Mouse (Mus musculus) limb, embryonic 12.5 days (tissue): ENCODE results near the gene Zpld1. TPM values are rescaled to one million over a fixed set of nuclear protein-coding genes. Genes with fewer than 3 reads are reported as not detected.
A peak's percentile ranks its signal among the peaks of the same experiment; 100 is the strongest.

Source experiments
- ATAC-seq: fragments of 200-750 bp; cut with Nextera tagmentation; 2 replicates; pipeline ENCODE4 v1.8.0; 2017; ENCODE audit warnings: low read depth, moderate TSS enrichment; ENCODE audit not compliant: insufficient number of reproducible peaks, insufficient read depth, low FRiP score, low TSS enrichment
- H3K27ac ChIP-seq: fragments of 300-500 bp; sonication (generic); 2 replicates; pipeline ENCODE4 v1.5.1; 2016; ENCODE audit warnings: mild to moderate bottlenecking, moderate library complexity
- H3K27me3 ChIP-seq: fragments of 300-500 bp; sonication (generic); 2 replicates; pipeline ENCODE4 v1.6.1; 2016; ENCODE audit warnings: mild to moderate bottlenecking, moderate library complexity
- H3K36me3 ChIP-seq: fragments of 300-500 bp; sonication (generic); 2 replicates; pipeline ENCODE4 v1.6.1; 2016; ENCODE audit warnings: mild to moderate bottlenecking, moderate library complexity
- H3K4me1 ChIP-seq: fragments of 300-500 bp; sonication (generic); replicated peaks from 2 replicates; pipeline ENCODE4 v1.6.1; 2016
- H3K4me2 ChIP-seq: fragments of 300-500 bp; sonication (generic); 2 replicates; pipeline ENCODE4 v1.6.1; 2016; ENCODE audit warnings: mild to moderate bottlenecking, moderate library complexity
- H3K4me3 ChIP-seq: fragments of 300-500 bp; sonication (generic); replicated peaks from 2 replicates; pipeline ENCODE4 v1.5.1; 2016; ENCODE audit warnings: mild to moderate bottlenecking
- H3K9ac ChIP-seq: fragments of 300-500 bp; sonication (generic); replicated peaks from 2 replicates; pipeline ENCODE4 v1.6.1; 2016; ENCODE audit warnings: mild to moderate bottlenecking, moderate library complexity
- H3K9me3 ChIP-seq: fragments of 300-500 bp; sonication (generic); 2 replicates; pipeline ENCODE4 v1.6.1; 2016; ENCODE audit warnings: mild to moderate bottlenecking, moderate library complexity
- WGBS: fragments of 180-500 bp; shearing (Covaris S2); methylation state at CpG from one replicate; pipeline ENCODE4 v1.1.7; 2016; 5-methylcytosine and 5-hydroxymethylcytosine counted together
- polyA plus RNA-seq: library from polyadenylated mRNA; unstranded; fragments of >200 nt; fragmentation: Nextera tagmentation; extraction: Ambion mirVana; gene quantifications from 2 replicates; pipeline ENCODE4 v1.2.1, GENCODE M21; 2016

Zpld1 gene
- polyA plus RNA-seq: 1.6 and 1.7 TPM in 2 replicates

GRCm38 (mm10) chr16:55297886-55298285, at the start of gene Zpld1:
Gene Zpld1 (minus strand): TSS chr16:55297986.
- no peak within 1 kb of the TSS for H3K27ac ChIP-seq
- no peaks in the 10 kb centered on the region for H3K36me3 ChIP-seq
- H3K9ac ChIP-seq: no peak within 1 kb of the TSS
- H3K4me2 ChIP-seq: no peak within 1 kb of the TSS
- 0 out of 2 replicates have a peak, but pooled peaks cover 4% of the 10 kb centered on the region for H3K9me3 ChIP-seq
- no peak for ATAC-seq
- H3K27me3 ChIP-seq: no peaks in the 10 kb centered on the region
- 95% methylated on average over 2 of the region's 2 CpGs for WGBS
- no peak within 1 kb of the TSS for H3K4me3 ChIP-seq
- H3K4me1 ChIP-seq: no peaks in the 10 kb centered on the region

- no peak for ATAC-seq
- H3K9me3 ChIP-seq: peaks cover 6% of the 10 kb centered on the region
- no peaks in the 10 kb centered on the region for H3K4me1 ChIP-seq
- no peaks in the 10 kb centered on the region for H3K27me3 ChIP-seq
- 80% methylated on average over 3 of the region's 3 CpGs for WGBS
- H3K4me2 ChIP-seq: no peak overlapping the region
- H3K9ac ChIP-seq: no peak overlapping the region
- H3K4me3 ChIP-seq: no peak overlapping the region
- no peak overlapping the region for H3K27ac ChIP-seq
- H3K36me3 ChIP-seq: no peaks in the 10 kb centered on the region
These were observed 47.9 kb upstream of the Zpld1 start for GRCm38 (mm10) chr16:55345644-55346043.

- no peak for ATAC-seq
- Histone ChIP-seq H3K9ac (no peak overlapping the region), H3K4me1 (peaks cover 13% of the 10 kb centered on the region; the same call in 1 of the 2 replicates), H3K27ac (no peak overlapping the region), H3K27me3 (no peaks in the 10 kb centered on the region), H3K4me3 (no peak overlapping the region), H3K9me3 (no peaks in the 10 kb centered on the region), H3K4me2 (no peak overlapping the region), H3K36me3 (no peaks in the 10 kb centered on the region)
- 62% methylated on average over 8 of the region's 8 CpGs for WGBS
These were observed 24.0 kb upstream of the Zpld1 start for GRCm38 (mm10) chr16:55321542-55322514.

GRCm38 (mm10) chr16:55316996-55317395, 19.2 kb upstream of the Zpld1 start:
- no peaks in the 10 kb centered on the region for H3K36me3 ChIP-seq
- no peak overlapping the region for H3K27ac ChIP-seq
- H3K4me3 ChIP-seq: no peak overlapping the region
- H3K9me3 ChIP-seq: no peaks in the 10 kb centered on the region
- H3K27me3 ChIP-seq: no peaks in the 10 kb centered on the region
- ATAC-seq: no peak
- no peak overlapping the region for H3K9ac ChIP-seq
- H3K4me2 ChIP-seq: no peak overlapping the region
- H3K4me1 ChIP-seq: peaks cover 14% of the 10 kb centered on the region; the same call in 1 of the 2 replicates

- Histone ChIP-seq H3K4me1 (peaks cover 4% of the 10 kb centered on the region; the same call in 1 of the 2 replicates), H3K9me3 (no peaks in the 10 kb centered on the region), H3K4me2 (no peak overlapping the region), H3K27me3 (no peaks in the 10 kb centered on the region), H3K9ac (no peak overlapping the region), H3K4me3 (no peak overlapping the region), H3K36me3 (no peaks in the 10 kb centered on the region), H3K27ac (no peak overlapping the region)
- ATAC-seq: no peak
- WGBS: 86% methylated on average over 3 of the region's 3 CpGs
These were observed 14.3 kb upstream of the Zpld1 start for GRCm38 (mm10) chr16:55312106-55312505.

- H3K27me3 ChIP-seq: no peaks in the 10 kb centered on the region
- 83% methylated on average over 2 of the region's 2 CpGs for WGBS
- no peak overlapping the region for H3K4me3 ChIP-seq
- H3K4me1 ChIP-seq: no peaks in the 10 kb centered on the region
- no peaks in the 10 kb centered on the region for H3K36me3 ChIP-seq
- no peak overlapping the region for H3K4me2 ChIP-seq
- H3K9ac ChIP-seq: no peak overlapping the region
- no peak overlapping the region for H3K27ac ChIP-seq
- no peaks in the 10 kb centered on the region for H3K9me3 ChIP-seq
- ATAC-seq: no peak
These were observed 15.1 kb downstream of the Zpld1 start for GRCm38 (mm10) chr16:55282696-55283095.

- no peak overlapping the region for H3K4me3 ChIP-seq
- H3K4me2 ChIP-seq: no peak overlapping the region
- H3K36me3 ChIP-seq: no peaks in the 10 kb centered on the region
- 89% methylated on average over 3 of the region's 3 CpGs for WGBS
- no peaks in the 10 kb centered on the region for H3K9me3 ChIP-seq
- no peak overlapping the region for H3K9ac ChIP-seq
- H3K27ac ChIP-seq: no peak overlapping the region
- H3K27me3 ChIP-seq: no peaks in the 10 kb centered on the region
- no peaks in the 10 kb centered on the region for H3K4me1 ChIP-seq
- no peak for ATAC-seq
These were observed 20.3 kb downstream of the Zpld1 start for GRCm38 (mm10) chr16:55277447-55277846.

- Histone ChIP-seq H3K4me3 (no peak overlapping the region), H3K27me3 (no peaks in the 10 kb centered on the region), H3K4me2 (no peak overlapping the region), H3K36me3 (no peaks in the 10 kb centered on the region), H3K9me3 (no peaks in the 10 kb centered on the region), H3K9ac (no peak overlapping the region), H3K27ac (no peak overlapping the region), H3K4me1 (peaks cover 21% of the 10 kb centered on the region)
- ATAC-seq: no peak
- 72% methylated on average over 4 of the region's 4 CpGs for WGBS
These were observed 32.5 kb downstream of the Zpld1 start for GRCm38 (mm10) chr16:55265281-55265680.

GRCm38 (mm10) chr16:55260862-55261574, 36.8 kb downstream of the Zpld1 start:
- ATAC-seq: peak; percentile 55; the same call in 1 of the 2 replicates
- Histone ChIP-seq H3K9ac (no peak overlapping the region), H3K9me3 (no peaks in the 10 kb centered on the region), H3K36me3 (no peaks in the 10 kb centered on the region), H3K27ac (peak overlapping the region; percentile 62; the same call in 1 of the 2 replicates), H3K4me1 (peaks cover 26% of the 10 kb centered on the region), H3K27me3 (no peaks in the 10 kb centered on the region), H3K4me3 (no peak overlapping the region), H3K4me2 (no peak overlapping the region)
- 14% methylated on average over 7 of the region's 7 CpGs for WGBS

- Histone ChIP-seq H3K9me3 (no peaks in the 10 kb centered on the region), H3K4me2 (no peak overlapping the region), H3K9ac (no peak overlapping the region), H3K27ac (0 out of 2 replicates have a peak overlapping the region, but pooled peaks have one; percentile 36), H3K4me3 (no peak overlapping the region), H3K4me1 (peaks cover 20% of the 10 kb centered on the region), H3K36me3 (no peaks in the 10 kb centered on the region), H3K27me3 (no peaks in the 10 kb centered on the region)
- WGBS: 87% methylated on average over 6 of the region's 6 CpGs
- ATAC-seq: no peak
These were observed 38.1 kb downstream of the Zpld1 start for GRCm38 (mm10) chr16:55259719-55260118.

GRCm38 (mm10) chr16:55240996-55241395, 56.8 kb downstream of the Zpld1 start:
- no peaks in the 10 kb centered on the region for H3K4me1 ChIP-seq

More at GRCm38 (mm10) chr16:55240996-55241395, 56.8 kb downstream of the Zpld1 start:
- 20% methylated on average over 2 of the region's 2 CpGs for WGBS
- no peak overlapping the region for H3K27ac ChIP-seq
- ATAC-seq: no peak
- no peaks in the 10 kb centered on the region for H3K36me3 ChIP-seq
- no peaks in the 10 kb centered on the region; the same call in 1 of the 2 replicates for H3K27me3 ChIP-seq
- H3K4me2 ChIP-seq: no peak overlapping the region
- no peaks in the 10 kb centered on the region for H3K9me3 ChIP-seq
- H3K9ac ChIP-seq: no peak overlapping the region
- no peak overlapping the region for H3K4me3 ChIP-seq
